Mouse (Mus musculus) small intestine, adult 2 months (tissue): ENCODE measurements around the gene Tmem132d.

ENCODE experiments used
- CTCF ChIP-seq: fragments of 200-500 bp; IDR thresholded peaks from 2 replicates; pipeline ENCODE4 v1.5.1; 2012; ENCODE audit warnings: low read depth, mild to moderate bottlenecking, control low read depth, inconsistent platforms, low read length, moderate library complexity, mixed read lengths; ENCODE audit not compliant: insufficient replicate concordance, insufficient read length; ENCODE audit errors: extremely low read depth
- POLR2A ChIP-seq: fragments of 200-500 bp; IDR thresholded peaks from 2 replicates; pipeline ENCODE4 v1.6.1; 2012; ENCODE audit warnings: low read depth, mild to moderate bottlenecking, control low read depth, inconsistent platforms, low read length, moderate library complexity

DNA sequence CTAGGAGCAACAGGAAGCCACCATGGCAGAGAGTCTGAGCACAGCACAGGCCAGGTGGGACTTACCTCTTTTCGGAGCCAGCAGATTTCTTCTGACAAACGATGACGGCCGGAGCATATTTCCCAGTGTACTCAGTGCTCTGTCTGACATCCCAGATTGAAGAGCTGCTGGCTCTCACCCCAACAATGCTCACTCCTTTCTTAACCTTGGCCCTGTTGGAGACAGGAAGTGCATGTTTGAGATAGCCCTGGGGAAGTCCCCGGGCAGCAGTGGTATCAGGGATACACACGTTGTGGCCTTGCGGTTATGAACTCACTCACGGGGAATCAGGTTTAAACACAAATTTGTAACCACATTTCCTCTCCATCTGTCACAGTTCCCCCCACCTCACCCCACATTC, 296.1 kb downstream of the Tmem132d start:
- no peak for TF ChIP-seq CTCF
- TF ChIP-seq POLR2A: no peak
